In the genomic region with DNA sequence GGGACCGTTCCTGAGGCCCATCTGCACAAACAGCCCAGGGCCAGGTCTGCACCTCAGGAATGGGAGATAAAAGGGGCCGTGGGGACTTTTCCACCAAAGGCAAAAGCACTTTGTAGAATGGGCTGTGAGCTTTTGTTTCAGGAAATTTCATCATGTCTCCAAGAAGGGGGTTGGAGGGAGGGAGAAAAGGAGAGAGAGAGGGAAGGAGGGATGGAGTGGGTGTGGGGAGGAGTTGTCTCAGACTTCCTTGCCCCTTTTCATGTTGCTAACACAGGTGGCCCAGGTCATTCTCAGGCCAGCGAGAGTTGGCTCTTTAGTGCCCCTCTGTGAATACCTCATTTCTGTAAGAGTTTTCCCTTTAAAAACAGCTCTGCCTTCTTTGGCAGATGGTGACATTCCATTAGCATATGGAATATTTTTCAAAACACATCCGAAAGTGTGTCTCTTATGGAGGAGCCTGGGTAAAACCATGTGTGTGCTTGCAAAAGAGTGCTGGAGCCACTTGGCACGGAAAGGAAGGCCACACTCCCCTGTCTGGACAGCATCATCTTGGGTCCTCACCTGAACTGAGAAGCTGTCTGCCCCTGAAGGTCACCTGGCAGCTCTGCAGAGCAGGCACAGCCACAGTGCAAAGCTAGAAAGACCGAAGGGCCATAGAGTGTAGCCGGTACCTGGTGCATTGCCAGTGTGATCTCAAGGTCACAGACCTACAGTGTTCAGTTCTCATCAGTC, we compare ENCODE assay signal across 18 mouse cellular contexts.
A peak's percentile ranks its signal among the peaks of the same experiment; 100 is the strongest.
DNase-seq lines count a peak whose midpoint lies in the region; ATAC-seq and TF ChIP-seq lines count a peak whose summit lies in the region.
"Had no signal": no experiment of that assay in that cellular context is flagged by ENCODE, and none has a peak within 500 bp of the region (broad histone marks: within the 10 kb centered on the region; RNA-seq: fewer than 3 reads in every experiment).

No protein-coding gene starts in this region.

- no peaks in the 10 kb centered on the region for H3K27me3 ChIP-seq in hindbrain, postnatal 0 days (ENCODE audit: insufficient read depth, low read length)
- H3K27me3 ChIP-seq in hindbrain, embryonic 11.5 days (ENCODE audit: control insufficient read depth, insufficient read depth, low read length): no peaks in the 10 kb centered on the region
- no peaks in the 10 kb centered on the region for H3K27me3 ChIP-seq in lung, embryonic 16.5 days (ENCODE audit: control insufficient read depth, insufficient read depth, low read depth, low read length)
- H3K27me3 ChIP-seq in embryonic facial prominence, embryonic 13.5 days: no peaks in the 10 kb centered on the region
- H3K27me3 ChIP-seq: hindbrain, embryonic 12.5 days had no signal

- peak; percentile 40; the same call in 1 of the 2 replicates for ATAC-seq in hindbrain, postnatal 0 days
- no peak for ATAC-seq in hindbrain, embryonic 11.5 days (ENCODE audit: low FRiP score)
- peak; percentile 75 for ATAC-seq in lung, embryonic 16.5 days (ENCODE audit: low read depth)
- no peak for ATAC-seq in embryonic facial prominence, embryonic 13.5 days (ENCODE audit: insufficient number of reproducible peaks, insufficient read depth, low FRiP score, low TSS enrichment, low read depth)
- ATAC-seq: activated CD4-positive, CD25-positive, alpha-beta regulatory T cell, adult 4 months; CD4-positive, CD25-positive, alpha-beta regulatory T cell, adult 4 months; intestine, postnatal 0 days had no signal

- no peaks in the 10 kb centered on the region for H3K9me3 ChIP-seq in hindbrain, postnatal 0 days (ENCODE audit: low read length)
- no peaks in the 10 kb centered on the region for H3K9me3 ChIP-seq in hindbrain, embryonic 11.5 days (ENCODE audit: control insufficient read depth, low read length)
- no peaks in the 10 kb centered on the region for H3K9me3 ChIP-seq in lung, embryonic 16.5 days (ENCODE audit: control insufficient read depth, low read length)
- no peaks in the 10 kb centered on the region for H3K9me3 ChIP-seq in embryonic facial prominence, embryonic 13.5 days
- H3K9me3 ChIP-seq: hindbrain, embryonic 12.5 days; midbrain, embryonic 10.5 days had no signal

- H3K4me3 ChIP-seq in hindbrain, postnatal 0 days (ENCODE audit: low read length): no peak overlapping the region
- H3K4me3 ChIP-seq in hindbrain, embryonic 11.5 days (ENCODE audit: low read depth, low read length): no peak overlapping the region
- no peak overlapping the region for H3K4me3 ChIP-seq in lung, embryonic 16.5 days (ENCODE audit: low read length)
- H3K4me3 ChIP-seq in embryonic facial prominence, embryonic 13.5 days: no peak overlapping the region
- H3K4me3 ChIP-seq: hindbrain, embryonic 12.5 days; layer of hippocampus, adult 2 months; midbrain, embryonic 10.5 days had no signal

- no peak overlapping the region for H3K9ac ChIP-seq in hindbrain, postnatal 0 days (replicated peaks; ENCODE audit: low read length)
- no peak overlapping the region for H3K9ac ChIP-seq in hindbrain, embryonic 11.5 days (ENCODE audit: low read depth, low read length)
- no peak overlapping the region for H3K9ac ChIP-seq in lung, embryonic 16.5 days (ENCODE audit: low read length)
- no peak overlapping the region for H3K9ac ChIP-seq in embryonic facial prominence, embryonic 13.5 days
- H3K9ac ChIP-seq: hindbrain, embryonic 12.5 days; liver, postnatal 0 days had no signal

- H3K4me2 ChIP-seq in hindbrain, postnatal 0 days (ENCODE audit: low read depth, low read length): no peak overlapping the region
- H3K4me2 ChIP-seq in hindbrain, embryonic 11.5 days (replicated peaks; ENCODE audit: low read depth, low read length): no peak overlapping the region
- no peak overlapping the region for H3K4me2 ChIP-seq in lung, embryonic 16.5 days (ENCODE audit: low read depth, low read length)
- H3K4me2 ChIP-seq in embryonic facial prominence, embryonic 13.5 days: no peak overlapping the region
- H3K4me2 ChIP-seq: hindbrain, embryonic 12.5 days had no signal

- H3K36me3 ChIP-seq in hindbrain, postnatal 0 days (ENCODE audit: insufficient read depth, low read length): no peaks in the 10 kb centered on the region
- no peaks in the 10 kb centered on the region for H3K36me3 ChIP-seq in hindbrain, embryonic 11.5 days (ENCODE audit: control insufficient read depth, insufficient read depth, low read length)
- peaks cover 3% of the 10 kb centered on the region; the same call in 1 of the 2 replicates for H3K36me3 ChIP-seq in lung, embryonic 16.5 days (ENCODE audit: control insufficient read depth, insufficient read depth, low read length)
- peaks cover 11% of the 10 kb centered on the region for H3K36me3 ChIP-seq in embryonic facial prominence, embryonic 13.5 days

- no peak overlapping the region for H3K27ac ChIP-seq in hindbrain, postnatal 0 days
- no peak overlapping the region for H3K27ac ChIP-seq in hindbrain, embryonic 11.5 days (ENCODE audit: low read depth, low read length)
- peak overlapping the region; percentile 43 for H3K27ac ChIP-seq in lung, embryonic 16.5 days (ENCODE audit: low read length)
- peak overlapping the region; percentile 33; the same call in 1 of the 2 replicates for H3K27ac ChIP-seq in embryonic facial prominence, embryonic 13.5 days
- H3K27ac ChIP-seq: hindbrain, embryonic 12.5 days; layer of hippocampus, adult 2 months; midbrain, embryonic 10.5 days had no signal

- 73% methylated on average over 7 of the region's 7 CpGs for WGBS in hindbrain, postnatal 0 days
- WGBS in hindbrain, embryonic 11.5 days: 78% methylated on average over 7 of the region's 7 CpGs
- 49% methylated on average over 7 of the region's 7 CpGs for WGBS in lung, embryonic 16.5 days
- 61% methylated on average over 7 of the region's 7 CpGs for WGBS in embryonic facial prominence, embryonic 13.5 days

- no peak for TF ChIP-seq CTCF in hindbrain, postnatal 0 days (IDR thresholded peaks at IDR 0.05; ENCODE audit: low read depth)

- H3K4me1 ChIP-seq in hindbrain, postnatal 0 days (ENCODE audit: insufficient read depth, low read length): no peaks in the 10 kb centered on the region
- no peaks in the 10 kb centered on the region for H3K4me1 ChIP-seq in hindbrain, embryonic 11.5 days (replicated peaks; ENCODE audit: control insufficient read depth, insufficient read depth, low read length)
- peaks cover 3% of the 10 kb centered on the region for H3K4me1 ChIP-seq in lung, embryonic 16.5 days (replicated peaks; ENCODE audit: control insufficient read depth, insufficient read depth, low read length)
- H3K4me1 ChIP-seq in embryonic facial prominence, embryonic 13.5 days: peaks cover 7% of the 10 kb centered on the region; the same call in 1 of the 2 replicates
- H3K4me1 ChIP-seq: hindbrain, embryonic 12.5 days; midbrain, embryonic 10.5 days had no signal

- DNase-seq in hindbrain, postnatal 0 days (ENCODE audit: low spot score): no peak
- DNase-seq in hindbrain, embryonic 11.5 days (ENCODE audit: low spot score): no peak
- DNase-seq in lung, adult 18-20 months: no peak
- peak; percentile 28 for DNase-seq in telencephalon, adult 2 months (ENCODE audit: low read depth, low spot score)
- DNase-seq in cerebellum, postnatal 36 days: no peak
- DNase-seq: cerebellum, adult 2 months; gastrocnemius, postnatal 36 days; liver, postnatal 0 days; right cerebral cortex, postnatal 14 days; thymus, adult 2 months had no signal

Comparison
In these comparisons a context has a peak if more than half of its experiments do, and no peak if none do; other contexts are left out.
1. ATAC-seq: peak in hindbrain, postnatal 0 days (single experiment) and lung, embryonic 16.5 days (single experiment); none in hindbrain, embryonic 11.5 days (single experiment) and embryonic facial prominence, embryonic 13.5 days (single experiment).
2. H3K27ac ChIP-seq: peak in lung, embryonic 16.5 days (single experiment) and embryonic facial prominence, embryonic 13.5 days (single experiment); none in hindbrain, postnatal 0 days (single experiment) and hindbrain, embryonic 11.5 days (single experiment).